Mouse (Mus musculus): ENCODE measurements at regions not wholly inside any gene's neighbourhood (a gene's known extent, or its start where the extent isn't known, plus 50 kb on each side); places are given as distances from the start of the nearest gene placed in this dataset.
A peak's percentile ranks its signal among the peaks of the same experiment; 100 is the strongest.

DNA sequence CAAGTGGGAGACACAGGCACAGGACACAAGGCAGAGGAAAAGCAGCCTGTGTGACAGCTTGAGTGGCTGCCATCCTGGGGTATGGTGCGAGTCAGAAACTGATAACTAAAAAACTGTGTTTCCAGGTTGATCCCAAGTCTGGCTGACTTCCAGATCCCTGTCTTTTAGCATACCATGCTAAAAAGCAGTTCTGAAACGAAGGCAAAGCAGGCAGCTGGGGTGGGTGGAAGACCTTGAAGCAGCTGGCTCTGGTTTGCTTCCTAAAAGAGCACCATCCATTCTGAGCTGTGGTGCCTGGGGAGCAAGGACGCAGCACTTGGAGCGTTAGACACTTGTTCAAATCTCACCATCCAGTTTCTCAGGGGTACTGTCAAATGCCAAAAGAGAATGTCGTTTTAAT lies 192.5 kb upstream of the Dusp10 start:
- no peak overlapping the region for H3K9ac ChIP-seq (ENCODE audit: low read depth, low read length, severe bottlenecking)
- H3K4me2 ChIP-seq (replicated peaks; ENCODE audit: low read depth, low read length, severe bottlenecking), result no peak overlapping the region
- WGBS, result 44% methylated on average over 5 of the region's 5 CpGs
- H3K27ac ChIP-seq (replicated peaks; ENCODE audit: low read depth, low read length), result no peak overlapping the region
- no peak overlapping the region for H3K4me3 ChIP-seq (replicated peaks; ENCODE audit: low read length)
- ATAC-seq (ENCODE audit: low FRiP score, low read depth) (no peak), DNase-seq (ENCODE audit: low spot score) (peak; percentile 7)
- no peaks in the 10 kb centered on the region for H3K9me3 ChIP-seq (ENCODE audit: control insufficient read depth, low read length)
- no peaks in the 10 kb centered on the region for H3K27me3 ChIP-seq (ENCODE audit: control insufficient read depth, insufficient read depth, low read length)
- H3K4me1 ChIP-seq (ENCODE audit: control insufficient read depth, insufficient read depth, low read length), result no peaks in the 10 kb centered on the region
- TF ChIP-seq POLR2A (IDR thresholded peaks at IDR 0.05; ENCODE audit: borderline replicate concordance, extremely low read depth, insufficient read depth, insufficient read length), result no peak
- H3K36me3 ChIP-seq (ENCODE audit: control insufficient read depth, insufficient read depth, low read length), result no peaks in the 10 kb centered on the region

- Histone ChIP-seq H3K9ac (ENCODE audit: low read depth, low read length, severe bottlenecking) (no peak overlapping the region), H3K27me3 (ENCODE audit: control insufficient read depth, insufficient read depth, low read length) (no peaks in the 10 kb centered on the region), H3K27ac (replicated peaks; ENCODE audit: low read depth, low read length) (no peak overlapping the region), H3K36me3 (ENCODE audit: control insufficient read depth, insufficient read depth, low read length) (no peaks in the 10 kb centered on the region), H3K4me2 (replicated peaks; ENCODE audit: low read depth, low read length, severe bottlenecking) (no peak overlapping the region), H3K4me1 (ENCODE audit: control insufficient read depth, insufficient read depth, low read length) (no peaks in the 10 kb centered on the region), H3K4me3 (replicated peaks; ENCODE audit: low read length) (no peak overlapping the region), H3K9me3 (ENCODE audit: control insufficient read depth, low read length) (no peaks in the 10 kb centered on the region)
- ATAC-seq (ENCODE audit: low FRiP score, low read depth) (no peak), DNase-seq (ENCODE audit: low spot score) (no peak)
- WGBS, result 37% methylated on average over 4 of the region's 4 CpGs
- no peak for TF ChIP-seq POLR2A (IDR thresholded peaks at IDR 0.05; ENCODE audit: borderline replicate concordance, extremely low read depth, insufficient read depth, insufficient read length)
These were observed 186.8 kb upstream of the Dusp10 start for GRCm38 (mm10) chr1:183826300-183826699.

DNA sequence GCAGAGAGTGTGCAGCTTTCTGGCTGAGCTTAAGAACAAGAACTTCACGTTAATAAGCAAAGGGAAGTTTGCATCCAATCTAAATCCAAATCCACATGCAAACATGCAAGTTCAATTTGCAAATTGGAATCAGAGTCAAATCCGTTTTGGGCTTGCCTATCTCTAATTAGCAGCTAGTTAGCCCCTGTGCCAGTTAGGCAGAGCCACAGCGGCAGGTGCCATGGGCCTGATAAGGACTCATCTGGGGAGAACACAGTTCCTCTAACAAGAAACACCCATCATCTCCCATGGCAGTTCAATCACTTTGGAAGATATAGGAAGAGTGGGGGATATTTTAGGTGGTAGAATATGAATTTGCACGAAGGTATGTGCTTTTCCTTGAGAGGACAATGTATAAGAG lies 168.0 kb upstream of the Dusp10 start:
- Histone ChIP-seq H3K4me2 (replicated peaks; ENCODE audit: low read depth, low read length, severe bottlenecking) (no peak overlapping the region), H3K27me3 (ENCODE audit: control insufficient read depth, insufficient read depth, low read length) (no peaks in the 10 kb centered on the region), H3K9me3 (ENCODE audit: control insufficient read depth, low read length) (no peaks in the 10 kb centered on the region), H3K27ac (replicated peaks; ENCODE audit: low read depth, low read length) (no peak overlapping the region), H3K36me3 (ENCODE audit: control insufficient read depth, insufficient read depth, low read length) (no peaks in the 10 kb centered on the region), H3K4me1 (ENCODE audit: control insufficient read depth, insufficient read depth, low read length) (no peaks in the 10 kb centered on the region), H3K9ac (ENCODE audit: low read depth, low read length, severe bottlenecking) (no peak overlapping the region), H3K4me3 (replicated peaks; ENCODE audit: low read length) (no peak overlapping the region)
- no peak for TF ChIP-seq POLR2A (IDR thresholded peaks at IDR 0.05; ENCODE audit: borderline replicate concordance, extremely low read depth, insufficient read depth, insufficient read length)
- no peak for ATAC-seq (ENCODE audit: low FRiP score, low read depth)
- DNase-seq (ENCODE audit: low spot score), result no peak
- WGBS, result 70% methylated on average over 4 of the region's 4 CpGs

- WGBS, result 74% methylated on average over 3 of the region's 3 CpGs
- H3K4me3 ChIP-seq (replicated peaks; ENCODE audit: low read length), result no peak overlapping the region
- no peak for DNase-seq (ENCODE audit: low spot score)
These were observed 159.0 kb upstream of the Dusp10 start for GRCm38 (mm10) chr1:183853956-183854613.

GRCm38 (mm10) chr1:183865111-183865510 lies 148.0 kb upstream of the Dusp10 start:
- no peak for ATAC-seq (ENCODE audit: low FRiP score, low read depth)
- Histone ChIP-seq H3K9me3 (ENCODE audit: control insufficient read depth, low read length) (no peaks in the 10 kb centered on the region), H3K9ac (ENCODE audit: low read depth, low read length, severe bottlenecking) (no peak overlapping the region), H3K27ac (replicated peaks; ENCODE audit: low read depth, low read length) (no peak overlapping the region), H3K4me1 (ENCODE audit: control insufficient read depth, insufficient read depth, low read length) (no peaks in the 10 kb centered on the region), H3K27me3 (ENCODE audit: control insufficient read depth, insufficient read depth, low read length) (no peaks in the 10 kb centered on the region), H3K4me2 (replicated peaks; ENCODE audit: low read depth, low read length, severe bottlenecking) (no peak overlapping the region), H3K4me3 (replicated peaks; ENCODE audit: low read length) (no peak overlapping the region), H3K36me3 (ENCODE audit: control insufficient read depth, insufficient read depth, low read length) (no peaks in the 10 kb centered on the region)
- 57% methylated on average over 4 of the region's 4 CpGs for WGBS
- no peak for TF ChIP-seq POLR2A (IDR thresholded peaks at IDR 0.05; ENCODE audit: borderline replicate concordance, extremely low read depth, insufficient read depth, insufficient read length)
- no peak for DNase-seq (ENCODE audit: low spot score)

More at GRCm38 (mm10) chr1:183853956-183854613, 159.0 kb upstream of the Dusp10 start:
- Histone ChIP-seq H3K9ac (ENCODE audit: low read depth, low read length, severe bottlenecking) (no peak overlapping the region), H3K36me3 (ENCODE audit: control insufficient read depth, insufficient read depth, low read length) (no peaks in the 10 kb centered on the region), H3K9me3 (ENCODE audit: control insufficient read depth, low read length) (no peaks in the 10 kb centered on the region), H3K4me1 (ENCODE audit: control insufficient read depth, insufficient read depth, low read length) (no peaks in the 10 kb centered on the region), H3K27ac (replicated peaks; ENCODE audit: low read depth, low read length) (no peak overlapping the region), H3K4me2 (replicated peaks; ENCODE audit: low read depth, low read length, severe bottlenecking) (no peak overlapping the region), H3K27me3 (ENCODE audit: control insufficient read depth, insufficient read depth, low read length) (no peaks in the 10 kb centered on the region)
- TF ChIP-seq POLR2A (IDR thresholded peaks at IDR 0.05; ENCODE audit: borderline replicate concordance, extremely low read depth, insufficient read depth, insufficient read length), result no peak
- no peak for ATAC-seq (ENCODE audit: low FRiP score, low read depth)
